Mouse (Mus musculus) thymus, adult 2 months (tissue): ENCODE results near the gene Nolc1.

Experiments
- CTCF ChIP-seq: fragments of 200-500 bp; IDR thresholded peaks from 2 replicates; pipeline ENCODE4 v1.5.1; 2012; ENCODE audit warnings: mild to moderate bottlenecking, control low read depth, low read length, moderate library complexity, borderline replicate concordance; ENCODE audit not compliant: control insufficient read depth, poor library complexity, insufficient read depth; ENCODE audit errors: extremely low read depth
- POLR2A ChIP-seq: fragments of 200-500 bp; IDR thresholded peaks from 2 replicates; pipeline ENCODE4 v1.6.1; 2012; ENCODE audit warnings: mild to moderate bottlenecking, low read length, control low read depth, moderate library complexity; ENCODE audit not compliant: control insufficient read depth, poor library complexity, insufficient read depth; ENCODE audit errors: extremely low read depth

- TF ChIP-seq CTCF (no peak), POLR2A (no peak)
Observed at GRCm38 (mm10) chr19:46110214-46110613, 34.6 kb downstream of the Nolc1 start.
